Mouse (Mus musculus) T-helper 1 cell (primary cell): ENCODE data around the gene Slc16a10.

ENCODE experiments used
- in situ Hi-C: fragments of 300-600 bp; cut with MboI, MseI; formaldehyde crosslinking; loops from one replicate; pipeline ENCODE4 v1.15.1; 2025; ENCODE audit warnings: high pct_unique_total_duplicates

The Slc16a10 gene

GRCm38 (mm10) chr10:40069270-40069669, 72.8 kb downstream of the Slc16a10 start:
- in situ Hi-C loops: no loop called here

- in situ Hi-C loops: no loop called here
These were observed 73.5 kb downstream of the Slc16a10 start for GRCm38 (mm10) chr10:40068595-40068994.

DNA sequence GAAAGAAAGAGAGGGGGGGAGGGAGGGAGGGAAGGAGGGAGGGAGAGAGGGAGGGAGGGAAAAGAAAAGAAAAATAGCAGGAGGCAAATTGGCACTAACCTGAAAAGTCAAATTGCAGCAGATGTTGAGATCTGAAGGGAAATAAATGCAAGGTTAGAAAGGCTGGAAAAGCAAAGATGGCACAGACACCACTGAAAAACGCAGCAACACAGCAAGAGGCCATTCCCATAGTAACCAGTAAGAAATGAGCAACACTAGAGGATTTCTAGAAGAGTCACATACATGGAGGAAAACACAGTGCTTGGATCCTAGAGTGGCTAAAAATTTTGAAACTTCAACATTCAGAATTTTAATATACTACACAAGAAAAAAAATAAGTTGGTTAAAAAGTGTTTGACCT, 74.5 kb downstream of the Slc16a10 start:
- in situ Hi-C loops: no loop called here

GRCm38 (mm10) chr10:40067071-40067470, 75.0 kb downstream of the Slc16a10 start:
- in situ Hi-C loops: no loop called here

DNA sequence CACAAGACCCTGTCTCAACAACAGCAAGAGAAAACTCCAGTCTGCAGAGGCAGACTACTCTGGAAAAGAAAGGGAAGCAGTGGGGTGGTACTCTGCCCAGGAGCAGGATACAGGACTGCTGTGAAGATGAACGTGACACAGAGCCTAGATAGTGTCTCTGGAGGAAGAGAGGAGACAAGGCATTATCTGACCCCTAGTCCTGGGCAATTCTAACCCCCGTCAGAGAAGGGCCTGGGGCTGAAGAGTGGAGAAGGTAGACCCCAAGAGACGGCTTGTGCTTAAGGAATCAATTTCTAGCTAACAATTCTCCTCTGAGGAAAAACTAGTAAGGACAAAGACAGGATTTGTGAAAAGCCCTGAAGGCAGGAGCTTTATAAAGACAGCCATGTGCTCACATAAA, 76.7 kb downstream of the Slc16a10 start:
- in situ Hi-C loops: no loop called here

DNA sequence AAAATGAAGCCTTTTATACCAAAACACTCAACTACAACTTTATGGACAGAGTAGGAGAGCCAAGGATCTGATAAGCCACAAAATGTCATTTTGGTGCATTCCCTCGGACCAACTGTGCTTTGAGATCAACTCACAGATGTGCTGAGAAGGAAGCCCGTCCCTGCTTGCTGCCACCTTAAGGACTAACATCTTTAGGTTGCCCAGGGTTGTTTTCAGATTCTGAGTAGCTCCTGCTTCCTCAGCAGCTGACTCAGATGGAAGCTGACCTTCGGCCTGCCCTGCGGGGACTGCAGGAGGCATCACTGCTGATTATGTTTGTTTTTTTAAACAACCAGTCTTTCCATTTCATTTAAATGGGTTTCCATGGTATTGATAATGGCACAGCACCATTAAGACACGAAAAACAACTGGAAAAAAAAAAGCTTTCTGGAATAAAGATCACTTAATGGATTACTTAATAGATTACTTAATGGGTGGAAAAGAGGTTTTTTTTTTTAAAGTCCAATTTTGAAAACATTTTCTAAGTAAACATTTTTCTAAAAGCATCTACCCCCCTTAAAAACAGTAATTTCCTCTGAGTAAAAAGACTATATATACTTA, 78.7 kb downstream of the Slc16a10 start:
- in situ Hi-C loops: no loop called here

DNA sequence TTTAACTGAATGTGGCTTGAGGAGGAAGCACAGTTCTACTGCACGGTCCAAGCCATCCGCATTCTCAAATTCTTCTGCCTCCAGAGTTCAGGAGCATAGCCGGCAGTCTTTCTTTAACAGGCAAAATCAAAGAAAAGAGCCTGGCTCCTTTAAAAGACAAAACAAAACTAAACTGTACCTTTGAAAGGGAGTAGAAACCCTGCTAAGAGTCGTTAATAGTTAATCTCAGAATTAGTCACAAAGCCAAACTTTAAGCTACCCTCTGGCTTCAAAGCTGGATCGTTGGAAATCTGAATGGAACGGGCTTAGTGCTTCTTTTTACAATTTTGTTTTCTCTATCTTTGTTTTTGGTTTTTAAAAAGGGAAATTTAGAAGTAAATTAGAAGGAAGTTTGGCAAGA, 79.2 kb downstream of the Slc16a10 start:
- in situ Hi-C loops: no loop called here

DNA sequence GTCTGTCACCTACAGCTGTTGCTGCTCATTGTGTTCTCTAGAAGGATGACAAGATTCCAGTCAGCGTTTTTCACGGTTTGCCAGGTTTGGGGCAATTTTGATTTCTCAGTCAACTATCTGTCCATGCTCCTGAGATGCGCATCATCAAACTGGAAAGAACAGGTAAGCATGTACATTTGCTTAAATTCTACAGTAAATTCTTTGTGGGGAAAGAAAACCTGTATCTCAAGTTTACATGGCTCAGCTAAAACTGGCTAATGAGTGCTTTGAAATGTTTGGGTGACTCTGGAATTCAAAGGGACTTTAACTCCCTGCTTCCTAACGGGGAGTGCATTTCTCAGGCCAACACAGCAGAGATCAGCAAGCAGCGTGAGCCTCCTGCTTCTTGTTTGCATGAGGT, 80.1 kb downstream of the Slc16a10 start:
- in situ Hi-C loops: no loop called here

GRCm38 (mm10) chr10:40058786-40059120, 83.3 kb downstream of the Slc16a10 start:
- in situ Hi-C loops: loop anchor here (10.0 kb wide), 1 partner anchor 126 kb away; no protein-coding TSS in a partner anchor

GRCm38 (mm10) chr10:40058062-40058785, 83.8 kb downstream of the Slc16a10 start:
- in situ Hi-C loops: loop anchor here (10.0 kb wide), 1 partner anchor 127 kb away; no protein-coding TSS in a partner anchor

DNA sequence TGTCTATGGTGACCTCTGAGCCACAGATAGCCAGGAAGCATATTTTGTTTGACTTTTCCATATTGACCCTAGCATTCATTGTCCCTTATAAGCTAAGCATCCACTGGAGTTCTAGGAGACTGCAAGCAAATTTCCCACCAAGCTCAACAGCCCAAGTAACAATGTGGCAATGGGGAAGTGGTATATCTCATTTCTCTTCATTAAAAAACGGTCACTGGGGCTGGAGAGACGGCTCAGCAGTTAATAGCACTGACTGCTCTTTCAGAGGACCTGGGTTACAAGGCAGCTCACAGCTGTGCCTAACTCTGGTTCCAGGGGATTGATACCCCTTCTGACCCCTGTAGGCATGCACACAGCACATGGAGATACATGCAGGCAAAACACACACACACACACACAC, 84.4 kb downstream of the Slc16a10 start:
- in situ Hi-C loops: loop anchor here (10.0 kb wide), 1 partner anchor 127 kb away; no protein-coding TSS in a partner anchor

GRCm38 (mm10) chr10:40054455-40054854, 87.6 kb downstream of the Slc16a10 start:
- in situ Hi-C loops: loop anchor here (5.0 to 10.0 kb wide), 2 partner anchors 130 to 158 kb away; no protein-coding TSS in a partner anchor

GRCm38 (mm10) chr10:40053896-40054295, 88.2 kb downstream of the Slc16a10 start:
- in situ Hi-C loops: loop anchor here (5.0 to 10.0 kb wide), 2 partner anchors 131 to 158 kb away; no protein-coding TSS in a partner anchor

DNA sequence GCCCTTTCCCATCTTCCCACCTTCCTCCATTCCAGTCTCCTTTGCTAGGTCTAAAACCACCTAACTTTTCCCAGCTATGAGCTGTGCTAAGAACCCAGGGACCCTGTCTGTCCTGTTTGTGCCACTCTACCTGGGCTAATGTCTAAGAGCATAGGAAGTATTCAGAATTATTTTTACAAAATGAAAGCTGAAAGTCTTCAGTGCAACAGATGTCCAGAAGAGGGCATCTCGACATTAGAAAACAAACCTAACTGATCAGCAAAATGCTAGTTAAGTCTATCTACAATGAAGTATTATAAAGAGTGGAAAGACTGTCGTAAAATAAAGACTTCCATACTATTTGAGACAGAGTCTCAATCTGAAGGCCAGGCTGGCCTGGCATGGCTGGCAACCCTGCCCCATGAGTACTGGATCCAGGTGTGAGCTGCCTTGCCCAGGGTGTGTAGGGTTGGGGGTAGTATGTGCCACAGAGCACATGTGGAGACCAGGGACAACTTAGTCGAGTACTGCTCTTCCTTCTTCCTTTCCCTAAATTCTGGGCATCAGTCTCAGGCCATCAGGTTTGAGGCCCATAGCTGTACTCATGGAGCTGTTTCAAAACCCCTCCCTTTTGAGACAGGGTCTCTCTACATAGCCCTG, 88.7 kb downstream of the Slc16a10 start:
- in situ Hi-C loops: loop anchor here (5.0 to 10.0 kb wide), 2 partner anchors 131 to 159 kb away; no protein-coding TSS in a partner anchor

- in situ Hi-C loops: loop anchor here (5.0 to 10.0 kb wide), 2 partner anchors 133 to 160 kb away; no protein-coding TSS in a partner anchor
These were observed 90.1 kb downstream of the Slc16a10 start for GRCm38 (mm10) chr10:40051997-40052396.

GRCm38 (mm10) chr10:40050763-40051162, 91.3 kb downstream of the Slc16a10 start:
- in situ Hi-C loops: loop anchor here (5.0 to 10.0 kb wide), 2 partner anchors 134 to 162 kb away; no protein-coding TSS in a partner anchor

DNA sequence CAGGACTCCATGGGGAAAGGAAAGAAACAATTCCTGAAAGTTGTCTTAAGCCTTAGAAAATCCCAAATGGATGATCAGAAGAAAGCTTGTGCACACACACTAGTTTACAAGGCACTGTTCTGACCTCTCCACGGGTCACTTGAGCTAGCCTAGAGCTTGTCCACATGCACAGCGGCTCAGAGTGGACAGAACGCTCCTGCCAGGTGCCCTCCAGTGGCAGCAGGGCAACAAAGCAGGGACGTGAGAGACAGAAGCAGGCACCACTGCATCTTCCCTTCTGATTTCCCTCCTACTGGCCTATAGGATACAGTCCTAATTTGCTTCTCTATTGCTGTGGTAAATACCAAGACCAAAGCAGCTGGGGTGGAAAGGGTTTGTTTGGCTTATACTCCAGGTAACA, 100.7 kb downstream of the Slc16a10 start:
- in situ Hi-C loops: no loop called here

DNA sequence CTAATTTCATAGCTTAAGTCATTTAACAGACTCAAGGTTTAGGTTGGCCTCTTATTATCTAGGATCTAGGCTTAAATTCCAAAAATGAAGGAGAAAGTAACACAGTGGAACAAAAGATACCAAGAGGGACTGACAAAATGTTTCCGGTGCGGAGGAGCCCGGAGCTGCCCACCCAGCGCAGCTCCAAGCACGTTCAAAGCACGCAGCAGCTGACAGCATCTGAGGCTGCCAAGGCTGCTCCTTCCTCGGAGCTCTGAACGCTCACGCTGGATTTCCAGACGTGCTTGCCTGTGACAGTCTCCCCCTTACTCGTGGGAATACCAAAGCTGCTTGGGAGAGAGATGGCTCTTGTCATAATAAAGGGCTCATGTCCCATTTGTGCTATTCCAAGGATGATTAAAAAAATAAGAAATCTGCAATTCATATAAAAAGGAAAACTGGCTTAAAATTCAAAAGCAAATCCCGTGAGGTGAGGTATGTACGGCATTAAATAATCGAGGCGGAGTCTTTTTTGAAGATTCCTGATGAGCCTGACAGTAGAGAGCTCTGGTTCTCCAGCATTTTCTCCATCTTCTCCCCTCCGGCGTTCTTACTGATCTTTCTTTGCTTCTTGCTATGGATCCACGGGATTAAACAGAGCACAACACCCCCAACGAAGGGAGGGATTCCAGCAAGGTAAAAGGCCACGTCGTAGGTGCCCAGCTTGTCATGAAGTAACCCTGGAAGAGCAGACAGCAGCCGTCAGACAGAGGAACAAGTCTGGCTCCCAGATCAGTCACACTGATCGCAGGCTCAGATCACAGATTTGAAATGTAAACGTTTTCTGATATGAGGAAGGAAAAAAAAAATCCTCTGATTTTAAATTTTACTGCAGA, 105.1 kb downstream of the Slc16a10 start:
- in situ Hi-C loops: no loop called here

GRCm38 (mm10) chr10:40034956-40035355, 107.1 kb downstream of the Slc16a10 start:
- in situ Hi-C loops: no loop called here

DNA sequence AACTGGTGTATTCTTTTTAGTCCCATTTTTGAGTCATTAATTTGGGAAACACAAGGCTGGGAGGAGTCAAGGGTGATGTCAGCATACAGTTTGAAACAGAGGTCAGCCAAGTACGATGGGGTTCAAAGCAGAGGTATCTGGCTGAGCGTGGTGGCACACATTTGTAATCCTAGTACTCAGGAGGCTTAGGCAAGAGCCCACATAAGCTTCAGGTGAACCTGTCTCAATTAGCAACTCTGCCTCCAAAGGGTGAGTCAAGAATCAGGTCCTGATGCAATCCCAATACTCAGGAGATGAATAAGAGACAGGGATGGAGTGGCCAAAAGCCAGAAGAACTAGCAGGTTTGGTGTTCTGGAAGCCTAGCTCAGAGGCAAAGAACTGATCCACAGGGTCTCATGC, 109.2 kb downstream of the Slc16a10 start:
- in situ Hi-C loops: no loop called here

GRCm38 (mm10) chr10:40030716-40031115, 111.3 kb downstream of the Slc16a10 start:
- in situ Hi-C loops: no loop called here
